Comparison of ENCODE assay signal across 22 mouse cellular contexts in genomic region chr6:77486658-77487057, GRCm38 (mm10).
"Had no signal": no experiment of that assay in that cellular context is flagged by ENCODE, and none has a peak within 500 bp of the region (broad histone marks: within the 10 kb centered on the region; RNA-seq: fewer than 3 reads in every experiment).

No protein-coding gene starts in this region.

- H3K4me3 ChIP-seq: kidney, embryonic 15.5 days; limb, embryonic 12.5 days; limb, embryonic 15.5 days; myocyte had no signal

- ATAC-seq: liver, postnatal 0 days; lung, postnatal 0 days had no signal

- DNase-seq: kidney, adult 11 months; kidney, adult 8-10 months; kidney, postnatal 14 days; kidney, postnatal 4 days; left cerebral cortex, postnatal 4 days; liver, postnatal 0 days; lung, embryonic 14.5 days; right cerebral cortex, adult 18-20 months; right cerebral cortex, postnatal 14 days; right cerebral cortex, postnatal 4 days; thymus, adult 2 months; thymus, postnatal 14 days; thymus, postnatal 4 days had no signal

- H3K4me1 ChIP-seq: kidney, embryonic 15.5 days; limb, embryonic 12.5 days; limb, embryonic 15.5 days had no signal

- H3K4me2 ChIP-seq: kidney, embryonic 15.5 days; limb, embryonic 12.5 days; limb, embryonic 15.5 days; liver, embryonic 11.5 days; lung, embryonic 14.5 days had no signal

- H3K36me3 ChIP-seq: kidney, embryonic 15.5 days; limb, embryonic 12.5 days; limb, embryonic 15.5 days had no signal

- H3K27ac ChIP-seq: kidney, embryonic 15.5 days; limb, embryonic 12.5 days; limb, embryonic 15.5 days; liver, embryonic 14.5 days; macrophage; stomach, postnatal 0 days had no signal

- H3K27me3 ChIP-seq: kidney, embryonic 15.5 days; limb, embryonic 12.5 days; limb, embryonic 15.5 days had no signal

- H3K9ac ChIP-seq: kidney, embryonic 15.5 days; limb, embryonic 12.5 days; limb, embryonic 15.5 days; liver, embryonic 14.5 days; liver, postnatal 0 days; lung, embryonic 14.5 days had no signal

- H3K9me3 ChIP-seq: kidney, embryonic 15.5 days; limb, embryonic 15.5 days had no signal
